Mouse (Mus musculus): Measurements from ENCODE around the gene Rpl37.

Rpl37 gene

DNA sequence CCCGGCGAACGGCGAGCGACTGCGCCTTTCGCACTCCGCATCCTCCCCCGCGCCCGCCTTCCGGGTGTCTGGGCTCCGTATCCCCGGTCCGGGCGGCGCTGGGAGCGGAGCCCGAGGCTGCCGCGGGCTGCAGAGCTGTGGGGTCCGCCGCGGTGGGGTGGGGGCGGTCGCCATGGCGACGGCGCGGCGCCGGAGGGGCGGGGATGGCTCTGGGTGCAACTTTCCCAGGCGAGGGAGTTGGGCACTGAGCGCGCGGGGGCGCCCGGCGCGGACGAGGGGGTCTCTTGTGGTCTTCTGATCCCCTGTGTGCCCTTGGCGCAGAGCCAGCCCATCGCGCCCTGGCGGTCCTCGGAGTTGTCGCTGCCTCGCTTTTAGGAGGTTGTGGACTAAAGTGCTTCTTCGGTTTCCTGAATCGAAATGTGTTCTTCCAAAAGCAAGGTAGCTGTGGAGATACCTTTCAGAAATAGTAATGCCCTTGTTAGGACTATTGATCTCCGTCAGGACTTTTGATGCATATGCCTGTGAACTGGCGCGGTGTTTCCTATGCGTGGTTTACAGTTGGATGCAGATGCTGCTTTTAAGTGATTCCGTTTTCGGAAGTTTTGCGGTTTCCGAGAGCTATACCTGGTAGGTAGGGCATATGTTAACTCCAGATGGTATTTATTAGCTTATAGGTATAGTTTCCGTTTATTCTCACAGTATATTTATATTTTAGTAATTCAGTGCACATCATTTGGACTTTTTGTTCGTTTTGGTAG, 27.8 kb downstream of the Rpl37 start:
- in situ Hi-C loops (cut with MboI; ENCODE audit: unreplicated experiment in 2 of 2), result no loop called here

DNA sequence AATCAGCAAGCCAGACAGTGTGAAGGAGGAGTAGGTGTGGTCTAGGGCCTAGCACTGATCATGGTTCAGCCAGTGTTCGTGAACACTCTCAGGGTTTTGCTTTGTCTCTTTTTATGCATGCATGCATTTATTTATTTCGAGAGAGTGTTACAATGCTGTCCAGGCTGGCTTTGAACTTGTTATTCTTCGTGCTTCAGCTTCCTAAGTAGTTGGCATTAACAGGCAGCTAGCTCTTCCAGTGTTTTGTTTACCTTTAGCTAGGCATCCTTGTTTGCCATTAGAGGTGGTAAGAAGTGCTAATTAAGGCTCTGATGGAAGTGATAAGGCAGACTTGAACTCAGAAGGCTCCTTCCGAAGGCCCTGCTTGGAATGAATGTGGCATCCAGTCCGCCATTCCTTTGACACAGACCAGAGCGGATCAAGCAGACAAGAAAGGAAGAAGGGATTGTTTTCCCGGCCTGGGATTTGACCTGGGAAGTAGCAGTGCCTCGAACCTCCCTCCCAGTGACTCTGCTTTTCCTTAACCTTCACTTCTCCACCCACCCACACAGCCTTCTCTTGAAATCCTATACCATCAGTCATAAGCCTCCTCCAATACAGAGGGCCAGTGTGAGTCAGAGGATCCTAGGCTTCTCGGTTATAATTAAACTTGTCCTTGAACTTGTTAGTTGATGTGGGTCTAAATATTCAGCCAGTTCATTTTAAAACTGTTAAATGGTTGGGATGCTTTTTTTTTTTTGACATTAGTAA, 28.9 kb downstream of the Rpl37 start:
- in situ Hi-C loops (cut with MboI; ENCODE audit: unreplicated experiment in 2 of 2), result loop anchor here in 1 of 2 experiments (5.0 kb wide), 1 partner anchor 37 kb away; no protein-coding TSS in a partner anchor

DNA sequence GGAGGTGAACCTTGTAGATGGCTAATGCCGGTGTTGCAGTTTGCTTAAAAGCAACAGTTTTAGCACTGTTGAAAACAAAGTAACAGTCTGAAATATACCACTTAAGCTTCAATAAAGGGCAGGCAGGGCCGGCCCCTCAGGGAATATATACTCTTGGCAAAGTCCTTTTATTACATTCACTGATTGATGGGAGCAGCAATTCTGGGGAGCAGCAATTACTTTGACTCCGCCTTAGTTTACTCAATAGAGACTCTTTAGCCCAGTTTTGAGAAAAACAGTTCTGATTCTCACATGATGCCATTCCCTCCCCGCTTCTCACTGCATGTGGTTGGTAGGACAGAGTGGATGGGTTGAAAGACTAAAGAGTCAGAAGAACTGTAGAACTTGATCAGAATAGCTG, 32.7 kb downstream of the Rpl37 start:
- in situ Hi-C loops (cut with MboI; ENCODE audit: unreplicated experiment in 2 of 2), result loop anchor here in 1 of 2 experiments (5.0 kb wide), 1 partner anchor 33 kb away; no protein-coding TSS in a partner anchor

DNA sequence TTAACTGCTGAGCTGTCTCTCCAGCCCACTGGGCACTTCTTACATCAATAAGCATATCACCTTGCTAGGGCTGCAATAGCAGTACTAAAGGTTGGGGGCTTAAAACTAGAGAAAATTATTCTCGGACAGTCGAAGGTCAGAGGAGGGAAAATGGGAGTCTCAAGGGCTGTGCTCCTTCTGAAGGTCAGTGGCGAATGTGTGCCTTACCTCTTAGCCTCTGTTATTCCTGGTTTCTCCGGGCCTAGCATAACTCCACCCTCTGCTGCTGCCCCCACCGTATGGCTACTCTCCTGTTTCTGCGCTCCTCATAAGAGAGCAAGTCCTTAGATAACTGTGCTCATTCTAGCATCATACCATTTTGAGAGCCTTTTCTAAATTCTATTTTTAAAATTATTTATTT, 35.7 kb downstream of the Rpl37 start:
- in situ Hi-C loops (cut with MboI; ENCODE audit: unreplicated experiment in 2 of 2), result no loop called here

DNA sequence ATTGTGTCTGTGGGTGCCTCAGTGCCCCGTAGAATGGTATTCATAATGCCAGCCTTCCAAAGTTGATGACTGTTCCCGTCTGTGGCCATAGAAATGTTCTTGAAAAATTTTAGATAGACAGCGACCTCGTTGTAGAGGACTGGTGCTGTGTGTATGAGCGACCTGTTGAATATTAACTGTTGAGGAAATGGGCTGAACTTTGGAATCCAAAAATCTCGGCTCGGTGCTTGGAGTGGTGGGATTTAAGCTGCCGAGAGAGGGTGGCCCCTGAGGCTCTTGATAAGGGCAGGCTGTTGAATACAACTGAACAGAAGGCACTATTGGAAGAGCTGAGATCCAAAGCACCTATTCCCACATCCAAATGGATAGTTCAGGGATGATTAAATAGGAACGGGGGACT, 38.2 kb downstream of the Rpl37 start:
- in situ Hi-C loops (cut with MboI; ENCODE audit: unreplicated experiment in 2 of 2), result no loop called here

DNA sequence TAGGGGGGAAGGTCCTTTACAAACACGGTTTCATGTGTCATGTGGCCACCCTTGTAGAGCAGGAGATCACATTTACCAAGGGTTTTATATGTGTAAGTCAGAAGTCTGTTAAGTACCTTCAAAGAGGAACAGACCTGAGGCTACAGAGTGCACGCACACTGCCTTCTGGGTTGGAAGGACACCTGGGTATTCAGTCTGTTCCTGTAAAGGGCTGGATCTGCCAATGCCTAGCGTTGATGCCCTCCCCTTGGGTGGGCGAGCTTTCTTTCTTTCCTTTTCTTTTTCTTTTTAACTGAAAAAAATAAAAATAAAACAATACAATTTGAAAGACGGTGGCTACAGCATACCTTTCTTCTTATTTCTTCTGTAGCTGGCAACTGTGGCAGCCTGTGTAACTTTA, 38.6 kb downstream of the Rpl37 start:
- in situ Hi-C loops (cut with MboI; ENCODE audit: unreplicated experiment in 2 of 2), result no loop called here

DNA sequence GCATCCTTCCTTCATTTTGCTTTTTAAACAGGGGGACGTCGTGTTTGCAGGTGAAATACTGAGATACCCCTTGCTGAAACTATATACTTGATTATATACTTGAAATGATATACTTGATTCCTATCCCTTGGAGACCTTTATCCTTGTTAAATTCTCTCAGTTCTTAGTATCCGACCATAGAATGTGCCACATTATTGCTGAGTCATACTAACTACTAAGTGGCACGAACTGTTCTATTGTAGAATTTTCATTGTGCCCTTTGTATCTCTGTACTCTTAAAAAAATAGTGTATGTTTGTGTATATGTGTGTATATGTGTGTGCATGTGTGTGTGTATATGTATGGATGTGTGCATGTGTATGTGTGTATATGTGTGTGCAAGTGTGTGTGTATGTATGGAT, 39.9 kb downstream of the Rpl37 start:
- in situ Hi-C loops (cut with MboI; ENCODE audit: unreplicated experiment in 2 of 2), result no loop called here

DNA sequence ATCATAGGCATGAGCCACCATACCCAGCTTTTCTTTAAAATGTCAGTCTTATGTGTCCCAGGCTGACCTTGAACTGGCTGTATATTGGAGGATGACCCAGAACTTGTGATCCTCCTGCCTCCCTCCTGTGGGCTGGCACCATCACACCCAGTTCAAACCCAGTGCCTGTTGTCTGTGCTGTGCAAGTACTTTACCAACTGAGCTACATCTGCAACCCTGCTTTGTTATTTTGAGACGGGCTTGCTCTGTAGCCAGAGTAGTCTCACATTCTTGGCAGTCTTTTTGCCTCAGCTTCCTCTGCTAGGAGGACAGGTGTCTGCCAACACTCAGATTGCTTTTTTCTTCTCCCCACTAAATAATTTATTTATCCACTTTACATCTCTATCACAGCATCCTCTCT, 40.9 kb downstream of the Rpl37 start:
- in situ Hi-C loops (cut with MboI; ENCODE audit: unreplicated experiment in 2 of 2), result no loop called here

DNA sequence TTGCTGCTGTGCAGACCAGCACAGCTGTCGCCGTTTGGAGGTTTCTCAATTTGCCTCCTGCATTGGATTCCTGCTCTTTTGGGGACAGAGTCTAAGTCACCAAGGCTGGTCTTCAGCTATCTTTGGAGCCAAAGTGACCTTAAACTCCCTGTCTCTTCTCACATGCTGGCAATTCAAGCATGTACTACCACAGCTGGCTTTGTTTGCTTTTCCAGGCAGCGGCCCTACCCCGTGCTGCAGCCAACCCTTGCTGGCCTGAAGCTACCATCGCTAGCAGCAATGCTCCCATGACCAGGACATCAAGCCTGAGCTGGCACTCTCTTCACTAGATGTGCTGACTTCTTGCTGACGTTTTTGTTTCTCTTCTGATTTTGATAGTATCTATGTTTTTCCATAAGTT, 42.4 kb downstream of the Rpl37 start:
- in situ Hi-C loops (cut with MboI; ENCODE audit: unreplicated experiment in 2 of 2), result no loop called here

DNA sequence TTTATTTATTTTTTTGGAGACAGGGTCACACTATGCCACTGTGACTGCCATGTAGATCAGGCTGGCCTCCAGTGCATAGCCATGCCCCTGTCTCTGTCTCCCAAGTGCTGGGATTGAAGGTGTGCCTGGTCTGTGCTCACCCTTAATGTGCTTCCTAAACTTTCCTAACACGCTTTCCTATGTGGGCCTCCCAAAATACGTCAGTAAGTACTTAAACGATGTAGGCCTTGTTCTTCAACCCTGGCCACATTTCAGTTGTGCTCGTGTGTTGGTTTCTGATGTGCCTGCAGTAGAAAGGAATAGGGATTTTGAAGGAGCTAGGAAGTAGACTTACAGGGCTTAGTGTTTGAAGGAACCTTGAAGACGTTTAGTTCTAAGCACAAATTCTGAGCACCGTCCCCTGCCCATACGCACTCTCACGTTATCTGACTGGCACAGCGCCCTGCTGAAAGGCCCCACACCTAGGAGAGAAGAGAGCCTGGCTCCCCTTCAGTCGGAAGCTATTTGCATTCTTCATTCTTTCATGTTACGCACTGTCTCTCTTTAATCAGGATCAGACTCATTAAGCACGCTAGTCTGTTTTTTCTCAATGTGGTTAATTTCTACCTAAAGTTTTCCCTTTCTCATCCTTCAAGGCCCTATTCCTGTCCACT, 48.8 kb downstream of the Rpl37 start:
- in situ Hi-C loops (cut with MboI; ENCODE audit: unreplicated experiment in 2 of 2), result no loop called here
